Mouse (Mus musculus): Measurements from ENCODE around the gene Med6.
"Not testable (repeated sequence)": the region's sequence is repeated elsewhere in the genome, so short reads cannot be mapped to it uniquely, and the experiment has no call there.

Gene Med6

DNA sequence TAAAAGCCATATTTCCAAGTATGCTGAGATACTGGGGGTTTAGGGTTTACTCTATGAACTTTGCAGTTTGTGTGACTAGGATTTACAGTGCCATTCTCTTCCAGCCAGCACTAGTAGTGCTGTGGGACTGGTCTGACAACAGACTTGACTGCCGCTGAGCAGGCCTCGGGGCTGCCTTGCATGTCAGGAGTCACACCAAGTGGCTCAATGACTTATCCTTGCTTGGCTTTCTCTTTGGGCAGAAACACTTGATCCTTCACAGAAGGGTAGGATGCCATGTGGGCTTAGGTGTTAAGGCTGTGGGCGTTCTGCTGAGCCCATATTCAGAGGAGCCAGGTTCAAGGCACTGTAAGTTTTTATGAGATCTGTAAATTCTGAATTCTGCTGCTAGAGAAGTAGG is 45.5 kb downstream of the Med6 start:
- DNase-seq (ENCODE audit: low spot score in 2 of 2) = no peak

DNA sequence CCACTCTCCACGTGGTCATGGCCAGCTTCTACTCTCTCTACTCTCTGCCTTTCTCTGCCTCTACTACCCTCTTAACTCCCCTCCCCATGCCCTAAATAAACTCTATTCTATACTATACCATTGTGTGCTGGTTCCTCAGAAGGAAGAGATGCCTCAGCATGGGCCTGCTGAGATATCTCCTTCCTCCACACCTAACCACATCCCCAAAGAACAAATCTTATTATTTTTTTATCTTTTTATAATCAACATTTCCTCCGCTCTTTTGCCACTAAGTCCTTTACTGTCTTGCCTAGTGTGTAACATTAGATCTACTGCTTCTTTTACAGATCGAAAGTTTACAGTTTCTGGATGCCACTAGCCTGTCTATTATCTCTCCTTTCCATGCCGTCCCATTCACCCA is 47.6 kb downstream of the Med6 start:
- DNase-seq (ENCODE audit: low spot score in 2 of 2) = no peak

DNA sequence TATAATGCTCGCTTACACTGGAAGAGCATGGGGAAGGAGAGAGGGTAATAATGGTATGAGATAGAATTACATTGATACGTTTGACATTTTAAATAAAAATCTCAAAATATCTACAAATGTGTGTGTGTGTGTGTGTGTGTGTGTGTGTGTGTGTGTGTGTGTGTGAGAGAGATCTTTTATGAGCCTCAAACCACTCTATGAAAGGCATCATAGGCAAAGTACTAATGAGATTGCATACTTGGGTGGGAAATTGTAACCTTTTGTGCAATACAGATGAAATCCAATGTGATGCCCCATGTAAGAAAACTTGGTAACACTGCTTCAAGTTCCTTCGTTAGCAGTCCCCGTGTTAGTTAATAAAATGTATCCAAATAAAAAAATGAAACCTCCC is 61.8 kb downstream of the Med6 start:
- DNase-seq (ENCODE audit: low spot score in 2 of 2) = no peak

DNA sequence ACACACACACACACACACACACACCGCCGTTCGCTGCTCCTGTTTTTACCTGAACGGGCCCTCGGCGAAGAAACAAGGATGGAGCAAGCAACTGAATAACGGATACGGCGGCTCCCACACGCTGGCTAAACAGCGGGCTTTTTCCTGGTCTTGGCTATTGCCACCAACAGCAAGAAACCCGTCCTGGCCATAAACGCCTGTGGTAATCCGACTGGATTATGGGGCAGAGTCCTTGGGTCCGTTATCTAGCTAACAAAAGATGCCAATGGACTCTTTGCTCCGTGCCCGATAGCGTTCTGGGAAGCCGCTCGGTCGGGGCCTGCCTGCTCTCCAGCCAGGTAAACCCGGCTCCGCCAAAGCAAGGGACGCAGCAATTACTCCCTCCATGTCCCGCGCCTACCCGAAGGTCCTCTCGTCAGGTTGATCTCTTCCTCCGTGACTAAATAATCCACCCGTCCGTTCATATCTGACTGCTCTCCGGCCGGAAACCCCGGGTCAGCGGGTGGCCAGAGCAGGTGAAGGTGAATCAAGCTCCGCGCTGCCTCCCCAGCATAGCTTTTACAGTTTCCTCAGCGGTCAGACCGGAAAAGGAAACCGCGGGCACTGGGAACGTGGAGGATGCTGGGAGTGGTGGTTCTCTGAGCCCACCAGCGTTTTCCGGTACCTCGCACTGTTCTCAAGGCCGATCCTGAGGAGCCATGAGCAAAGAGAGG is 62.3 kb downstream of the Med6 start, which contains the start of the genes Gm20498 and Synj2bp:
Gene Gm20498 (minus strand): TSS at position 590 of the 713 bp plus-strand sequence.
Gene Synj2bp (minus strand): TSS at position 596 of the 713 bp plus-strand sequence.
- peak; percentile 85 to 87 for DNase-seq (ENCODE audit: low spot score in 2 of 2)

DNA sequence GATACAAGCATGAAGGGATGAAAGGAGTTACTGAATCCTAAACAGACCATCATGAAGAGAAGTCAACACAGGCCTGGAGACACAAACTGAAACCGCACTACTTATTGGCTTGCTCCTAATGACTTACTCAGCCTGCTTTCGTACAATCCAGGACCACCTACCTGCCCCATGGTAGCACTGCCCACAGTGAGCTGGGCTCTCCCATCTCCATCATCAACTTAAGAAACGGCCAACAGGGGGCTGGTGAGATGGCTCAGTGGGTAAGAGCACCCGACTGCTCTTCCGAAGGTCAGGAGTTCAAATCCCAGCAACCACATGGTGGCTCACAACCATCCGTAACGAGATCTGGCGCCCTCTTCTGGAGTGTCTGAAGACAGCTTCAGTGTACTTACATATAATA is 64.2 kb downstream of the Med6 start:
- not testable (repeated sequence) for DNase-seq (ENCODE audit: low spot score in 2 of 2)

All from right cerebral cortex, postnatal 36 days (tissue).